Mouse (Mus musculus) neural tube, embryonic 14.5 days (tissue): ENCODE measurements at regions not wholly inside any gene's neighbourhood (a gene's known extent, or its start where the extent isn't known, plus 50 kb on each side); places are given as distances from the start of the nearest gene placed in this dataset.

Experiments
- ATAC-seq: fragments of 200-750 bp; cut with Nextera tagmentation; 2 replicates; pipeline ENCODE4 v1.8.0; 2017; ENCODE audit warnings: low read depth, mild to moderate bottlenecking, moderate TSS enrichment, moderate library complexity
- H3K27ac ChIP-seq: fragments of 300-500 bp; sonication (generic); 2 replicates; pipeline ENCODE4 v1.5.1; 2014; ENCODE audit warnings: low read depth, mild to moderate bottlenecking, control low read depth, low read length, moderate library complexity, mixed read lengths
- H3K27me3 ChIP-seq: fragments of 300-500 bp; sonication (generic); 2 replicates; pipeline ENCODE4 v1.6.1; 2014; ENCODE audit warnings: low read length; ENCODE audit not compliant: control insufficient read depth, insufficient read depth
- H3K36me3 ChIP-seq: fragments of 300-500 bp; sonication (generic); 2 replicates; pipeline ENCODE4 v1.6.1; 2014; ENCODE audit warnings: low read length, mixed read lengths; ENCODE audit not compliant: control insufficient read depth, insufficient read depth
- H3K4me1 ChIP-seq: fragments of 300-500 bp; sonication (generic); 2 replicates; pipeline ENCODE4 v1.6.1; 2014; ENCODE audit warnings: low read length; ENCODE audit not compliant: control insufficient read depth, insufficient read depth
- H3K4me2 ChIP-seq: fragments of 300-500 bp; sonication (generic); 2 replicates; pipeline ENCODE4 v1.6.1; 2014; ENCODE audit warnings: mild to moderate bottlenecking, low read depth, low read length, control low read depth
- H3K4me3 ChIP-seq: fragments of 300-500 bp; sonication (generic); 2 replicates; pipeline ENCODE4 v1.5.1; 2014; ENCODE audit warnings: low read depth, low read length, control low read depth, mixed read lengths
- H3K9ac ChIP-seq: fragments of 300-500 bp; sonication (generic); replicated peaks from 2 replicates; pipeline ENCODE4 v1.6.1; 2014; ENCODE audit warnings: low read depth, mild to moderate bottlenecking, control low read depth, low read length, mixed read lengths
- H3K9me3 ChIP-seq: fragments of 300-500 bp; sonication (generic); 2 replicates; pipeline ENCODE4 v1.6.1; 2016; ENCODE audit warnings: low read length; ENCODE audit not compliant: control insufficient read depth
- WGBS: fragments of 180-500 bp; shearing (Covaris S2); extraction: QIAGEN DNeasy Blood & Tissue Kit; methylation state at CpG from one replicate; pipeline ENCODE4 v1.1.7; 2014; 5-methylcytosine and 5-hydroxymethylcytosine counted together

GRCm38 (mm10) chr10:17010047-17010446 is 713.0 kb upstream of the Cited2 start:
- no peak overlapping the region for H3K4me3 ChIP-seq
- ATAC-seq: no peak

GRCm38 (mm10) chr10:17011876-17012275 is 711.1 kb upstream of the Cited2 start:
- no peaks in the 10 kb centered on the region for H3K27me3 ChIP-seq

More at GRCm38 (mm10) chr10:17010047-17010446, 713.0 kb upstream of the Cited2 start:
- Histone ChIP-seq H3K4me1 (no peaks in the 10 kb centered on the region), H3K27ac (no peak overlapping the region), H3K9me3 (no peaks in the 10 kb centered on the region), H3K27me3 (no peaks in the 10 kb centered on the region), H3K36me3 (no peaks in the 10 kb centered on the region), H3K9ac (no peak overlapping the region), H3K4me2 (no peak overlapping the region)
- WGBS: 89% methylated on average over 3 of the region's 3 CpGs

GRCm38 (mm10) chr10:17012541-17012975 is 710.5 kb upstream of the Cited2 start:
- no peak overlapping the region for H3K4me3 ChIP-seq
- H3K36me3 ChIP-seq: no peaks in the 10 kb centered on the region
- no peaks in the 10 kb centered on the region for H3K9me3 ChIP-seq
- H3K9ac ChIP-seq: no peak overlapping the region
- no peaks in the 10 kb centered on the region for H3K27me3 ChIP-seq
- no peak for ATAC-seq
- H3K27ac ChIP-seq: no peak overlapping the region
- no peak overlapping the region for H3K4me2 ChIP-seq
- WGBS: 83% methylated on average over 3 of the region's 3 CpGs
- no peaks in the 10 kb centered on the region for H3K4me1 ChIP-seq

More at GRCm38 (mm10) chr10:17011876-17012275, 711.1 kb upstream of the Cited2 start:
- H3K9ac ChIP-seq: no peak overlapping the region
- H3K4me1 ChIP-seq: no peaks in the 10 kb centered on the region
- no peak overlapping the region for H3K4me2 ChIP-seq
- ATAC-seq: no peak
- no peak overlapping the region for H3K4me3 ChIP-seq
- WGBS: 91% methylated on average over 2 of the region's 2 CpGs
- H3K36me3 ChIP-seq: no peaks in the 10 kb centered on the region
- H3K9me3 ChIP-seq: no peaks in the 10 kb centered on the region
- H3K27ac ChIP-seq: no peak overlapping the region

- 85% methylated on average over 3 of the region's 3 CpGs for WGBS
- H3K4me2 ChIP-seq: no peak overlapping the region
- H3K9ac ChIP-seq: no peak overlapping the region
- no peak for ATAC-seq
- no peak overlapping the region for H3K4me3 ChIP-seq
- H3K36me3 ChIP-seq: no peaks in the 10 kb centered on the region
- H3K4me1 ChIP-seq: no peaks in the 10 kb centered on the region
- no peaks in the 10 kb centered on the region for H3K9me3 ChIP-seq
- H3K27ac ChIP-seq: no peak overlapping the region
- no peaks in the 10 kb centered on the region for H3K27me3 ChIP-seq
These were observed 708.2 kb upstream of the Cited2 start for GRCm38 (mm10) chr10:17014826-17015225.

GRCm38 (mm10) chr10:17016854-17017253 is 706.2 kb upstream of the Cited2 start:
- Histone ChIP-seq H3K27ac (no peak overlapping the region), H3K9me3 (no peaks in the 10 kb centered on the region), H3K4me2 (no peak overlapping the region), H3K4me1 (no peaks in the 10 kb centered on the region), H3K36me3 (no peaks in the 10 kb centered on the region), H3K9ac (no peak overlapping the region), H3K27me3 (no peaks in the 10 kb centered on the region), H3K4me3 (no peak overlapping the region)
- WGBS: 81% methylated on average over 4 of the region's 4 CpGs
- ATAC-seq: no peak

- Histone ChIP-seq H3K27ac (no peak overlapping the region), H3K9ac (no peak overlapping the region), H3K9me3 (no peaks in the 10 kb centered on the region), H3K4me3 (no peak overlapping the region), H3K36me3 (no peaks in the 10 kb centered on the region), H3K4me1 (peaks cover 3% of the 10 kb centered on the region; the same call in 1 of the 2 replicates), H3K27me3 (no peaks in the 10 kb centered on the region), H3K4me2 (no peak overlapping the region)
- ATAC-seq: peak; percentile 80
- 43% methylated on average over 5 of the region's 5 CpGs for WGBS
These were observed 700.5 kb upstream of the Cited2 start for GRCm38 (mm10) chr10:17022216-17023158.

GRCm38 (mm10) chr10:17023571-17024293 is 699.3 kb upstream of the Cited2 start:
- peak overlapping the region; percentile 1; the same call in 1 of the 2 replicates for H3K4me2 ChIP-seq
- no peaks in the 10 kb centered on the region for H3K36me3 ChIP-seq
- H3K9ac ChIP-seq: no peak overlapping the region
- no peaks in the 10 kb centered on the region for H3K9me3 ChIP-seq
- WGBS: 46% methylated on average over 13 of the region's 13 CpGs
- peak; percentile 76; the same call in 1 of the 2 replicates for ATAC-seq
- peak overlapping the region; percentile 34; the same call in 1 of the 2 replicates for H3K27ac ChIP-seq
- no peak overlapping the region for H3K4me3 ChIP-seq
- H3K4me1 ChIP-seq: peaks cover 3% of the 10 kb centered on the region; the same call in 1 of the 2 replicates
- no peaks in the 10 kb centered on the region for H3K27me3 ChIP-seq

- Histone ChIP-seq H3K9ac (no peak overlapping the region), H3K4me3 (no peak overlapping the region), H3K36me3 (no peaks in the 10 kb centered on the region), H3K4me2 (peak overlapping the region; percentile 14; the same call in 1 of the 2 replicates), H3K27ac (peak overlapping the region; percentile 34; the same call in 1 of the 2 replicates), H3K4me1 (peaks cover 3% of the 10 kb centered on the region; the same call in 1 of the 2 replicates), H3K27me3 (no peaks in the 10 kb centered on the region), H3K9me3 (no peaks in the 10 kb centered on the region)
- 46% methylated on average over 1 of the region's 1 CpGs for WGBS
- ATAC-seq: peak; percentile 52; the same call in 1 of the 2 replicates
These were observed 698.7 kb upstream of the Cited2 start for GRCm38 (mm10) chr10:17024294-17024665.
